Mouse (Mus musculus): Measurements from ENCODE around the gene Orc5.

DNA sequence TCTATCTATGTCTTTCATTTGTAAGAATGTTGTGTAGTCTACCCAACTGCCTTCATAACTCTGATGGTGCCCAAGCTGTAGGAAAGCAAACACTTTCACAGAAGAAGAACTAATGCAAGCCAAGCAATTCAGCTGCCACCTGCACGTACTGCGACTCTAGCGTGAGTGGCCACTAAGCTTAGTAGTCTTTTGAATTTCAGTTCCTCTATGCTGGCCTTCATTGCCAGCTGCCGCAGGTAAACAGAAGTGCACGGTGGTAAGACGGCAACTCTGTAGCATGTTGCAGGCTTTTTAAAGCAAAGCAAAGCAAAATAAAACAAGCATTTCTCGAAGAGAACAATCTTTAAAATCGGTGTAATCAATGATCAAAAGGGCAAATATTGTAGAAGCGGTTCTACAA is 97.8 kb downstream of the Orc5 start:
- TF ChIP-seq POLR2A (IDR thresholded peaks at IDR 0.05; ENCODE audit: control insufficient read depth, low read depth, low read length) (no peak), CTCF (IDR thresholded peaks at IDR 0.05; ENCODE audit: control insufficient read depth, insufficient read depth, insufficient replicate concordance, low read depth, low read length) (no peak)
